8 mouse cellular contexts compared by ENCODE assay signal in the genomic region with DNA sequence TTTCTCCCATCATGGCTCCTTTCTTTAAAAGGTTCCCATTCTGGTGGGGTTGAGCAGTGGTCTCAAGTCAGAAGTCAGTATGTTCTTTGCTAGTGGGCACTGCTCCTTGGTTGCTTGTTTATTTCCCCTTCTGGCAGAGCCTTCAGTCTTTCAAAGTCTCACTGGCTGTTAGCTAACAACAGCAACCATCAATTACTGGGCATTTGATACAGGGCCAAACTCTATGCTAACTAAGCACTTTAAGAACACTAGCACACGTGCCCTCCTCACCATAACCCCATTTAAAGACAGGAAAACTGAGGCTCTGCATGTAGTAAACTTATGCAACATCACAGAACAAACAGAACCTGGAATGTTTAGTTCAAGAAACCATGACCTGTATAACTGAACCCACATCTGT. TPM values are rescaled to one million over a fixed set of nuclear protein-coding genes. Genes with fewer than 3 reads are reported as not detected.
DNase-seq lines count a peak whose midpoint lies in the region; ATAC-seq and TF ChIP-seq lines count a peak whose summit lies in the region.

No protein-coding gene starts in this region.

- no peaks in the 10 kb centered on the region for H3K27me3 ChIP-seq in heart, embryonic 10.5 days (ENCODE audit: insufficient read depth, poor library complexity, severe bottlenecking)
- no peaks in the 10 kb centered on the region for H3K27me3 ChIP-seq in CH12.LX (replicated peaks)
- H3K27me3 ChIP-seq in forebrain, embryonic 14.5 days (replicated peaks; ENCODE audit: control insufficient read depth, insufficient read depth, low read length): no peaks in the 10 kb centered on the region
- H3K27me3 ChIP-seq in midbrain, embryonic 10.5 days (ENCODE audit: low read depth, poor library complexity, severe bottlenecking): no peaks in the 10 kb centered on the region

- in situ Hi-C loops in CH12.LX (cut with MboI; ENCODE audit: low pct_ligation_motif_present, low pct_unique_long_range_greater_than_20kb, low sequenced_read_pairs): loop anchor here (25.0 kb wide), 1 partner anchor 200 kb away; no protein-coding TSS in a partner anchor

- H3K36me3 ChIP-seq in heart, embryonic 10.5 days: peaks cover 19% of the 10 kb centered on the region
- peaks cover 6 to 25% of the 10 kb centered on the region in 2 experiments for H3K36me3 ChIP-seq in CH12.LX (replicated peaks in 1 of 2; ENCODE audit: control insufficient read depth in 1 of 2, insufficient read depth in 1 of 2, low read length in 1 of 2)
- H3K36me3 ChIP-seq in forebrain, embryonic 14.5 days (ENCODE audit: control insufficient read depth, insufficient read depth, low read length): peaks cover 17% of the 10 kb centered on the region
- peaks cover 23% of the 10 kb centered on the region for H3K36me3 ChIP-seq in midbrain, embryonic 10.5 days

- no peak for TF ChIP-seq RAD21 in CH12.LX (IDR thresholded peaks at IDR 0.05; ENCODE audit: low read depth, low read length)

- peak; percentile 41 for ATAC-seq in forebrain, embryonic 14.5 days
- no peak for ATAC-seq in frontal cortex, adult (ENCODE audit: low TSS enrichment)

- no peaks in the 10 kb centered on the region for H3K79me2 ChIP-seq in CH12.LX (replicated peaks; ENCODE audit: control insufficient read depth, extremely low read depth, insufficient read depth, poor library complexity, severe bottlenecking)

- no peak for TF ChIP-seq POLR2A in CH12.LX (IDR thresholded peaks at IDR 0.05; ENCODE audit: low read depth, low read length)

- no peak for DNase-seq in heart, embryonic 10.5 days (ENCODE audit: low spot score)
- no peak for DNase-seq in heart, postnatal 25 days (ENCODE audit: low spot score)
- DNase-seq in CH12.LX (ENCODE audit: extremely low read depth): no peak
- DNase-seq in forebrain, embryonic 14.5 days (ENCODE audit: low spot score): peak; percentile 45
- no peak for DNase-seq in midbrain, embryonic 10.5 days (ENCODE audit: low spot score)
- DNase-seq in retina, postnatal 1 day: no peak
- no peak for DNase-seq in left cerebral cortex, postnatal 10 days (ENCODE audit: extremely low spot score in 1 of 2, low spot score in 2 of 2)

- TF ChIP-seq EP300 in CH12.LX (IDR thresholded peaks at IDR 0.05; ENCODE audit: low read length): no peak

- dilution Hi-C loops in CH12.LX (cut with MboI; ENCODE audit: extremely low pct_ligation_motif_present, extremely low pct_unique_long_range_greater_than_20kb, low sequenced_read_pairs): no loop called here

- WGBS in heart, embryonic 10.5 days: 75% methylated on average over 1 of the region's 1 CpGs
- WGBS in forebrain, embryonic 14.5 days: 20% methylated on average over 1 of the region's 1 CpGs
- 69% methylated on average over 1 of the region's 1 CpGs for WGBS in midbrain, embryonic 10.5 days

- no peak for TF ChIP-seq CTCF in CH12.LX (conservative IDR thresholded peaks at IDR 0.05 in 1 of 2, IDR thresholded peaks at IDR 0.05 in 1 of 2; ENCODE audit: low read depth in 2 of 2, low read length in 2 of 2)

- no peak overlapping the region for H3K9ac ChIP-seq in CH12.LX (ENCODE audit: insufficient read depth, low read depth)
- H3K9ac ChIP-seq in forebrain, embryonic 14.5 days (ENCODE audit: low read length): no peak overlapping the region; the same call in 1 of the 2 replicates

- intact Hi-C loops in heart, postnatal 25 days (cut with DNase I): no loop called here
- intact Hi-C loops in left cerebral cortex, postnatal 10 days (cut with DNase I): loop anchor here (5.0 kb wide), 1 partner anchor 35 kb away; the partner anchor contains the start of genes Dcun1d3 and Lyrm1

- peak overlapping the region; percentile 65 for H3K27ac ChIP-seq in heart, embryonic 10.5 days
- H3K27ac ChIP-seq in CH12.LX (ENCODE audit: insufficient read depth, low read depth): no peak overlapping the region
- H3K27ac ChIP-seq in forebrain, embryonic 14.5 days (ENCODE audit: low read depth, low read length): peak overlapping the region; percentile 70
- peak overlapping the region; percentile 77 for H3K27ac ChIP-seq in midbrain, embryonic 10.5 days (replicated peaks)

- peak overlapping the region; percentile 82; the same call in 1 of the 2 replicates for H3K4me2 ChIP-seq in CH12.LX (ENCODE audit: insufficient read depth, low read depth, poor library complexity, severe bottlenecking)
- no peak overlapping the region for H3K4me2 ChIP-seq in forebrain, embryonic 14.5 days (ENCODE audit: low read length)

- H3K9me3 ChIP-seq in heart, embryonic 10.5 days: no peaks in the 10 kb centered on the region
- H3K9me3 ChIP-seq in CH12.LX (replicated peaks; ENCODE audit: low read length): no peaks in the 10 kb centered on the region
- no peaks in the 10 kb centered on the region for H3K9me3 ChIP-seq in forebrain, embryonic 14.5 days (replicated peaks; ENCODE audit: control insufficient read depth, low read length)
- H3K9me3 ChIP-seq in midbrain, embryonic 10.5 days (replicated peaks): no peaks in the 10 kb centered on the region

- H3K4me3 ChIP-seq in heart, embryonic 10.5 days: no peak overlapping the region
- no peak overlapping the region for H3K4me3 ChIP-seq in CH12.LX (replicated peaks in 1 of 3; ENCODE audit: low read depth in 2 of 3, low read length in 2 of 3, poor library complexity in 1 of 3)
- H3K4me3 ChIP-seq in forebrain, embryonic 14.5 days (ENCODE audit: low read depth, low read length): no peak overlapping the region
- no peak overlapping the region for H3K4me3 ChIP-seq in midbrain, embryonic 10.5 days

- peaks cover 31% of the 10 kb centered on the region for H3K4me1 ChIP-seq in heart, embryonic 10.5 days
- peaks cover 18 to 54% of the 10 kb centered on the region in 2 experiments for H3K4me1 ChIP-seq in CH12.LX (ENCODE audit: control insufficient read depth in 1 of 2, insufficient read depth in 2 of 2)
- peaks cover 9% of the 10 kb centered on the region for H3K4me1 ChIP-seq in forebrain, embryonic 14.5 days (ENCODE audit: control insufficient read depth, insufficient read depth, low read length)
- H3K4me1 ChIP-seq in midbrain, embryonic 10.5 days: peaks cover 48% of the 10 kb centered on the region

TF ChIP-seq in CH12.LX, 34 proteins besides CTCF, POLR2A, EP300 and RAD21:
- TF ChIP-seq E2F4 (IDR thresholded peaks at IDR 0.05; ENCODE audit: insufficient replicate concordance, low read depth, low read length): no peak
- no peak for TF ChIP-seq ZKSCAN1 (IDR thresholded peaks at IDR 0.05; ENCODE audit: borderline replicate concordance, low read depth, low read length)
- no peak for TF ChIP-seq ETS1 (conservative IDR thresholded peaks at IDR 0.05; ENCODE audit: low read depth, low read length)
- no peak for TF ChIP-seq MAFK (IDR thresholded peaks at IDR 0.05; ENCODE audit: insufficient replicate concordance, low read length)
- TF ChIP-seq MYC (IDR thresholded peaks at IDR 0.05; ENCODE audit: low read depth, low read length): no peak
- TF ChIP-seq ZC3H11A (IDR thresholded peaks at IDR 0.05; ENCODE audit: low read depth, low read length): no peak
- no peak for TF ChIP-seq TBP (conservative IDR thresholded peaks at IDR 0.05; ENCODE audit: low read depth, low read length)
- no peak for TF ChIP-seq RCOR1 (conservative IDR thresholded peaks at IDR 0.05; ENCODE audit: low read depth, low read length)
- TF ChIP-seq MXI1 (IDR thresholded peaks at IDR 0.05; ENCODE audit: low read depth, low read length): no peak
- TF ChIP-seq UBTF (IDR thresholded peaks at IDR 0.05; ENCODE audit: low read depth, low read length): no peak
- TF ChIP-seq JUN (IDR thresholded peaks at IDR 0.05; ENCODE audit: insufficient read depth, low read depth, low read length): no peak
- no peak for TF ChIP-seq PAX5 (IDR thresholded peaks at IDR 0.05; ENCODE audit: low read length)
- no peak for TF ChIP-seq GABPA (IDR thresholded peaks at IDR 0.05; ENCODE audit: insufficient replicate concordance, low read depth, low read length)
- TF ChIP-seq ELF1 (IDR thresholded peaks at IDR 0.05; ENCODE audit: low read depth, low read length): no peak
- TF ChIP-seq MAX (IDR thresholded peaks at IDR 0.05; ENCODE audit: low read length): no peak

RNA-seq across cellular contexts. Expression of gene Lyrm1, which starts 33.5 kb away (rescaled TPM):
- 7.7 and 10.8 TPM in 2 replicates for polyA plus RNA-seq in heart, embryonic 10.5 days (2016; fragmentation: Nextera tagmentation; extraction: Ambion mirVana)
- total RNA-seq in heart, postnatal 25 days (2021): 1 to 10 TPM; 7.8 to 8.1 TPM
- total RNA-seq in CH12.LX (2012; rRNA removed) (4.6 and 5.5 TPM in 2 replicates), CH12.LX (2014; rRNA removed) (10.3 and 10.9 TPM in 2 replicates)
- polyA plus RNA-seq in CH12.LX (2012; ENCODE audit: insufficient read length, low read depth): 3.7 and 7.9 TPM in 2 replicates
- 17.2 and 18.5 TPM in 2 replicates for polyA plus RNA-seq in forebrain, embryonic 14.5 days (2014; fragmentation: Nextera tagmentation; extraction: Ambion mirVana)
- 11.3 and 13.3 TPM in 2 replicates for polyA plus RNA-seq in midbrain, embryonic 10.5 days (2016; fragmentation: Nextera tagmentation; extraction: Ambion mirVana)
- total RNA-seq in left cerebral cortex, postnatal 10 days (2021): 10 to 100 TPM in 1 of 2 experiments, 1 to 10 TPM in 1; 9.0 to 10.6 TPM

RNA-seq across cellular contexts. Expression of gene Dcun1d3, which starts 33.9 kb away (rescaled TPM):
- polyA plus RNA-seq in heart, embryonic 10.5 days (2016; fragmentation: Nextera tagmentation; extraction: Ambion mirVana): 7.4 and 10.1 TPM in 2 replicates
- total RNA-seq in heart, postnatal 25 days (2021): 10 to 100 TPM; 10.9 to 15.1 TPM
- 2.6 and 4.2 TPM in 2 replicates for total RNA-seq in CH12.LX (2012; rRNA removed)
- total RNA-seq in CH12.LX (2014; rRNA removed): 5.2 and 5.9 TPM in 2 replicates
- 2.4 and 3.2 TPM in 2 replicates for polyA plus RNA-seq in CH12.LX (2012; ENCODE audit: insufficient read length, low read depth)
- 9.2 and 10.3 TPM in 2 replicates for polyA plus RNA-seq in forebrain, embryonic 14.5 days (2014; fragmentation: Nextera tagmentation; extraction: Ambion mirVana)
- 13.1 and 15.7 TPM in 2 replicates for polyA plus RNA-seq in midbrain, embryonic 10.5 days (2016; fragmentation: Nextera tagmentation; extraction: Ambion mirVana)
- 10 to 100 TPM; 19.5 to 26.5 TPM for total RNA-seq in left cerebral cortex, postnatal 10 days (2021)
